Mouse (Mus musculus) MEL (cell line): ENCODE data around the gene Ldah.

ENCODE experiments used
- CTCF ChIP-seq, 3 experiments: IDR thresholded peaks in 2 of 3; conservative IDR thresholded peaks in 1 of 3; 2 replicates each; pipeline ENCODE4 v1.5.1; 2011 to 2012; ENCODE audit warnings: low read length in 3 of 3, low read depth in 2 of 3, mild to moderate bottlenecking in 2 of 3, improper control_type of control experiment in 1 of 3, inconsistent platforms in 1 of 3, mixed read lengths in 1 of 3, moderate library complexity in 1 of 3; ENCODE audit not compliant: control insufficient read depth in 1 of 3, insufficient read depth in 1 of 3, poor library complexity in 1 of 3, severe bottlenecking in 1 of 3
- EP300 ChIP-seq, 2 experiments: IDR thresholded peaks; 2 replicates each; pipeline ENCODE4 v1.6.1; 2011; ENCODE audit warnings: improper control_type of control experiment in 2 of 2, low read length in 2 of 2, low read depth in 1 of 2, mild to moderate bottlenecking in 1 of 2
- MAZ ChIP-seq: IDR thresholded peaks from 2 replicates; pipeline ENCODE4 v1.6.1; 2012; ENCODE audit warnings: low read depth, mild to moderate bottlenecking, inconsistent platforms, low read length, improper control_type of control experiment
- POLR2A ChIP-seq, 2 experiments: IDR thresholded peaks; 2 replicates each; pipeline ENCODE4 v1.6.1; 2011 to 2012; ENCODE audit warnings: low read length in 2 of 2, mild to moderate bottlenecking in 2 of 2, control low read depth in 1 of 2, improper control_type of control experiment in 1 of 2, low read depth in 1 of 2, moderate library complexity in 1 of 2; ENCODE audit not compliant: control insufficient read depth in 1 of 2, insufficient read depth in 1 of 2, poor library complexity in 1 of 2
- POLR2AphosphoS2 ChIP-seq: IDR thresholded peaks from 2 replicates; pipeline ENCODE4 v1.6.1; 2011; ENCODE audit warnings: low read length, improper control_type of control experiment
- RAD21 ChIP-seq: IDR thresholded peaks from 2 replicates; pipeline ENCODE4 v1.6.1; 2011; ENCODE audit warnings: mild to moderate bottlenecking, low read depth, low read length, improper control_type of control experiment
- SIN3A ChIP-seq: IDR thresholded peaks from 2 replicates; pipeline ENCODE4 v1.6.1; 2012; ENCODE audit warnings: low read length, improper control_type of control experiment, inconsistent platforms
- TAL1 ChIP-seq: IDR thresholded peaks from 2 replicates; pipeline ENCODE4 v1.6.1; 2012; ENCODE audit warnings: mild to moderate bottlenecking, inconsistent platforms, low read length, moderate library complexity, mixed read lengths
- USF2 ChIP-seq, 2 experiments: IDR thresholded peaks; 2 replicates each; pipeline ENCODE4 v1.6.1; 2011 to 2012; ENCODE audit warnings: improper control_type of control experiment in 2 of 2, low read length in 2 of 2, borderline replicate concordance in 1 of 2, inconsistent platforms in 1 of 2, low read depth in 1 of 2, mild to moderate bottlenecking in 1 of 2; ENCODE audit not compliant: insufficient read depth in 1 of 2
- ZMIZ1 ChIP-seq: IDR thresholded peaks from 2 replicates; pipeline ENCODE4 v1.6.1; 2012; ENCODE audit warnings: low read depth, mild to moderate bottlenecking, inconsistent platforms, low read length, improper control_type of control experiment, moderate library complexity
- ZNF384 ChIP-seq: IDR thresholded peaks from 2 replicates; pipeline ENCODE4 v1.6.1; 2012; ENCODE audit warnings: low read depth, mild to moderate bottlenecking, inconsistent platforms, low read length, improper control_type of control experiment

GRCm38 (mm10) chr12:8298361-8299142 lies 90.6 kb downstream of the Ldah start:
- TF ChIP-seq ZMIZ1: no peak
- TF ChIP-seq CTCF (IDR thresholded peaks at IDR 0.05 in 2 of 3, conservative IDR thresholded peaks at IDR 0.05 in 1 of 3; ENCODE audit: control insufficient read depth in 1 of 3, insufficient read depth in 1 of 3, low read depth in 2 of 3, low read length in 3 of 3, poor library complexity in 1 of 3, severe bottlenecking in 1 of 3): no peak
- no peak for TF ChIP-seq POLR2A (IDR thresholded peaks at IDR 0.05; ENCODE audit: control insufficient read depth in 1 of 2, insufficient read depth in 1 of 2, low read depth in 1 of 2, low read length in 2 of 2, poor library complexity in 1 of 2)
- no peak for TF ChIP-seq USF2 (IDR thresholded peaks at IDR 0.05; ENCODE audit: borderline replicate concordance in 1 of 2, insufficient read depth in 1 of 2, low read depth in 1 of 2, low read length in 2 of 2)
- TF ChIP-seq MAZ: no peak
- no peak for TF ChIP-seq EP300 (IDR thresholded peaks at IDR 0.05; ENCODE audit: low read depth in 1 of 2, low read length in 2 of 2)
- no peak for TF ChIP-seq POLR2AphosphoS2
- no peak for TF ChIP-seq RAD21
- TF ChIP-seq SIN3A: no peak
- no peak for TF ChIP-seq TAL1
- TF ChIP-seq ZNF384: no peak
